Mouse (Mus musculus): ENCODE measurements around the gene Tnni3k.

- TF ChIP-seq GATA1 (IDR thresholded peaks at IDR 0.05; ENCODE audit: borderline replicate concordance, low read length): no peak
- no peak for TF ChIP-seq FLI1 (IDR thresholded peaks at IDR 0.05; ENCODE audit: low read length)
Measured at GRCm38 (mm10) chr3:154924936-154925335, 130.3 kb downstream of the Tnni3k start.
